Mouse (Mus musculus): ENCODE measurements around the gene Clca3b.
A peak's percentile ranks its signal among the peaks of the same experiment; 100 is the strongest.
"Not testable (repeated sequence)": the region's sequence is repeated elsewhere in the genome, so short reads cannot be mapped to it uniquely, and the experiment has no call there.

The Clca3b gene

GRCm38 (mm10) chr3:144849014-144849556 is at the start of gene Clca3b:
Gene Clca3b (minus strand): TSS chr3:144849357.
- DNase-seq (ENCODE audit: low spot score in 2 of 2) = not testable (repeated sequence)

DNA sequence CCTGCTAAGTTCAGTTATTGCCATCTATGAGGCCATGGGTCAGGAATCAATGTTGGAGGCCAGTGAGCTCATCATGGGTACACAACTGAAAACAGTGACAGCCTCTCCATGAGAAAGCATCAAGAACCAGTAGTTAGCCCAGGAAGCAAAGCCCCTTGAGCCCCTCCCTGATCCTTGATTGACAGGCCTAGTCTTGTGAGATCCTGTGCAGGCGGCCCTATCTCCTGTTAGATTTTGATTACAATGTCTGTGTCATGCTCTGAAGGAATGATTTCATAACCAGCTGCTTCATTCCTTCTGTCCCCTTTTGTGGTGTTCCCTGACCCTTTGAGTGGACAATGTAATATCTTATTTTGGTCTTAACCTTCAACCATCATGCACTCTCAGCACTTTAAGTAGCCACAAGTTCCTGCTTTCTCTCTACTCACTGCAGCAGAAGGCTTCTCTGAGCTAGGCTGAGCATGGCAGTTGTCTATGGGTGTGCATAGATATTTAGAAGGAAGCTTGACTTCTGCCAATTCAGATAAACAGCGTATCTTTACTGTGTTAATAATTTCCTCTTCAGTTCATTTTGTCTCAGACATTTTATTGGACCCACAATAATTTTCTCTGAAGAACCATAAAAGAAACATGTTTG is 48.0 kb upstream of the Clca3b start:
- DNase-seq (ENCODE audit: low spot score in 2 of 2) = no peak

DNA sequence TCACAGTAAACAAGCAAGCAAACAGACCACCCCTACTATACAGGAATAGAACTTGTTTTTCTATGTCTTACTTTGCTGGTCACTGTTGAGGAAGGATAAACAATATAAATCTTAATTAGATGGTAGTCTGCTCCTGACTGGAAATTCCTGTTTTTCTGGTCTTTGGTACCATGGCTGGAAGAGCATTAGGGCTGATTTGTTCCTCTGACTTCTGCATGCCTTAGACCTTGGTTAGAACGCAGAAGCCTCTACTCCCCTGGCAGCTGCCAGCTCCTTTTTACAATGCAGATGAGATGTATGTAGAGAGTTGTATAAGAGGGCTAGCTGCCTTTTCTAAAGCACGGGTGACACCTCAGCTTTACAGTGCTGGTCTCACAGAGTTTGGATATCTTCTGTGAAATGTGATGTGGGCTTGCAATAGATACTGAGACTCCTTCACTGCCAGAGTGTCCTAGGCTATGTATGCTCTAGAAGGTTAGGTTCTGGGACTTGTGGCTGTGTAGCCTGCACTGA is 41.1 kb upstream of the Clca3b start:
- DNase-seq (ENCODE audit: low spot score in 2 of 2) = no peak

- DNase-seq (ENCODE audit: low spot score in 2 of 2) = no peak
Measured at GRCm38 (mm10) chr3:144886957-144887356, 37.8 kb upstream of the Clca3b start.

- DNase-seq (ENCODE audit: low spot score in 2 of 2) = not testable (repeated sequence)
Measured at GRCm38 (mm10) chr3:144872012-144872411, 22.9 kb upstream of the Clca3b start.

- DNase-seq (ENCODE audit: low spot score in 2 of 2) = no peak
Measured at GRCm38 (mm10) chr3:144849584-144849983, 427 bp upstream of the Clca3b start.

- no peak for DNase-seq (ENCODE audit: low spot score in 2 of 2)
Measured at GRCm38 (mm10) chr3:144827257-144827656, 21.9 kb downstream of the Clca3b start.

- peak; percentile 84 to 92 for DNase-seq (ENCODE audit: low spot score in 2 of 2)
Measured at GRCm38 (mm10) chr3:144825151-144825550, 24.0 kb downstream of the Clca3b start.

DNA sequence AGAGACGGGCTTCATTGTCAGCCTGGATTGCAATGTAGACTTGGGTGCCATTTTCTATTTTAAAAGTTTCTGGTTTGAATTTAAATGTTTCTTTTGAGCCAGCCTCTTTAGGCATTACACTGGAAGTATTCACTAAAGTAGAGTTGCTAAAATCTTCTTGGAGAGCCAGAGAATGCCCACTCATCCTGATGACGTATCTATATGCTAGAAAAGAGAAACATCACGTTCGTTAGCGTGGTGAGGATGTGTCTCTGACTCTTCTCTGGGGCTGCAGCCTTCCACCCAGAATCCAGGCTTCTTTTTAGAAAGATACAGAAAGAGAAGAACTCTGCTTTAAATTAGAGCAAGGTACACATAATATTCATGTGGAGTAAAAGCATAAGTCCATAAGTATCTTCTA is 25.8 kb downstream of the Clca3b start:
- DNase-seq (ENCODE audit: low spot score in 2 of 2) = no peak

- no peak for DNase-seq (ENCODE audit: low spot score in 2 of 2)
Measured at GRCm38 (mm10) chr3:144820632-144821031, 28.5 kb downstream of the Clca3b start.

- DNase-seq (ENCODE audit: low spot score in 2 of 2) = not testable (repeated sequence)
Measured at GRCm38 (mm10) chr3:144819219-144819618, 29.9 kb downstream of the Clca3b start, which contains the start of gene Clca3a2. Gene Clca3a2 (minus strand): TSS chr3:144819494.

GRCm38 (mm10) chr3:144813336-144813735 is 35.8 kb downstream of the Clca3b start:
- not testable (repeated sequence) for DNase-seq (ENCODE audit: low spot score in 2 of 2)

GRCm38 (mm10) chr3:144811821-144812220 is 37.3 kb downstream of the Clca3b start:
- no peak for DNase-seq (ENCODE audit: low spot score in 2 of 2)

DNA sequence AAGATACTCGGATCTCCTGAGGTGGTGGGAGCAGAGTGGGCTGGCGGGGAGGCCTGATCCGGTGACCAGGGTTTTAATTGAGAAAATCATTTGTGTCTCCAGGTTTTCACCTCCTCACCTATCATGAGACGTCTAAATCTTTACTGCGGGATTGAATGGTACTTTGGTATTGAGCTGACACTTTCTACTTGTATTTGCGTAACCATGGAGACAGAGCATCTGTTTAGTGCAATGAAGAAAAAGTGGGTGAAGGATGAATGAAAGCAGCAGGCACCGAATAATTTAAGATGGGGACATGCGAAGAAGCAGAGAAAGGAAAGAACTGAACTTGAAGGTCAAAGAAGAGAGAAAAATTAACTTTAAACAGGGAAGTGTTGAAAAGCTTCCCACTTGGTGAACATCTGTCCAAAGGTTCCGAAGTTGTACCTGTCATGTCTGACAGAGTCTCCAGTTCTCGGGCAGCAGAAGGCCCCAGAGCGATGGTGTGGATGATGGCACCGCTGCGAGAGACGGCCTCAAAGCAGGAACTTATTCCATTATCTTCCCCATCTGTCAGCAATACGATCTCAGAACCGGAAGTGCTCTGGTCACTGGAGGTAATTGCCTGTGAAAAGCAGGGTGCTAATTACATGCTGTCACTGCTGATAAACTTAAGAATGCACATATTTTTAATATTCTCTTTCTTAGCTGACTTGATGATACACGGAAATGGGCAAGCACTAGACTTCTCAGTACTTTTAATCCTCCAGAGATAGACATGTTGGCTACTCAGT is 40.8 kb downstream of the Clca3b start:
- DNase-seq (ENCODE audit: low spot score in 2 of 2) = not testable (repeated sequence)

GRCm38 (mm10) chr3:144806626-144807025 is 42.5 kb downstream of the Clca3b start:
- not testable (repeated sequence) for DNase-seq (ENCODE audit: low spot score in 2 of 2)

- no peak for DNase-seq (ENCODE audit: low spot score in 2 of 2)
Measured at GRCm38 (mm10) chr3:144801861-144802260, 47.3 kb downstream of the Clca3b start.

GRCm38 (mm10) chr3:144785181-144786148 is 63.7 kb downstream of the Clca3b start:
- DNase-seq (ENCODE audit: low spot score in 2 of 2) = no peak
